Mouse (Mus musculus): ENCODE results near the gene Gm8439. TPM values are rescaled to one million over a fixed set of nuclear protein-coding genes. Genes with fewer than 3 reads are reported as not detected.

The Gm8439 gene
- polyA plus RNA-seq, 1 experiment from 2014 or later, result not detected

- Histone ChIP-seq H3K4me2 (no peak overlapping the region), H3K36me3 (no peaks in the 10 kb centered on the region), H3K27ac (no peak overlapping the region; the same call in 1 of the 2 replicates), H3K4me3 (no peak overlapping the region), H3K4me1 (0 out of 2 replicates have a peak, but pooled peaks cover 8% of the 10 kb centered on the region), H3K27me3 (no peaks in the 10 kb centered on the region), H3K9me3 (no peaks in the 10 kb centered on the region), H3K9ac (no peak overlapping the region)
- ATAC-seq (ENCODE audit: insufficient number of reproducible peaks, insufficient read depth, low FRiP score, low TSS enrichment, low read depth), result no peak
- WGBS, result 45% methylated on average over 8 of the region's 8 CpGs
Observed at GRCm38 (mm10) chr4:120613691-120614329, 25.3 kb downstream of the Gm8439 start.

GRCm38 (mm10) chr4:120614644-120615043 is 26.1 kb downstream of the Gm8439 start:
- no peaks in the 10 kb centered on the region for H3K27me3 ChIP-seq
- WGBS, result 75% methylated on average over 9 of the region's 9 CpGs
- H3K36me3 ChIP-seq, result no peaks in the 10 kb centered on the region
- 0 out of 2 replicates have a peak, but pooled peaks cover 8% of the 10 kb centered on the region for H3K4me1 ChIP-seq
- H3K27ac ChIP-seq, result no peak overlapping the region
- no peak overlapping the region for H3K4me3 ChIP-seq
- no peaks in the 10 kb centered on the region for H3K9me3 ChIP-seq
- no peak for ATAC-seq (ENCODE audit: insufficient number of reproducible peaks, insufficient read depth, low FRiP score, low TSS enrichment, low read depth)
- no peak overlapping the region for H3K4me2 ChIP-seq
- no peak overlapping the region for H3K9ac ChIP-seq

- H3K4me3 ChIP-seq, result no peak overlapping the region
- no peak overlapping the region for H3K9ac ChIP-seq
- 37% methylated on average over 10 of the region's 10 CpGs for WGBS
- no peak overlapping the region for H3K4me2 ChIP-seq
- no peaks in the 10 kb centered on the region for H3K36me3 ChIP-seq
- ATAC-seq (ENCODE audit: insufficient number of reproducible peaks, insufficient read depth, low FRiP score, low TSS enrichment, low read depth), result no peak
- 0 out of 2 replicates have a peak, but pooled peaks cover 8% of the 10 kb centered on the region for H3K4me1 ChIP-seq
- no peak overlapping the region for H3K27ac ChIP-seq
- no peaks in the 10 kb centered on the region for H3K27me3 ChIP-seq
- no peaks in the 10 kb centered on the region for H3K9me3 ChIP-seq
Observed at GRCm38 (mm10) chr4:120615528-120616081, 27.1 kb downstream of the Gm8439 start.

- H3K4me1 ChIP-seq, result 0 out of 2 replicates have a peak, but pooled peaks cover 8% of the 10 kb centered on the region
- WGBS, result 63% methylated on average over 13 of the region's 13 CpGs
- H3K27ac ChIP-seq, result no peak overlapping the region
- no peak overlapping the region for H3K4me2 ChIP-seq
- no peaks in the 10 kb centered on the region for H3K27me3 ChIP-seq
- ATAC-seq (ENCODE audit: insufficient number of reproducible peaks, insufficient read depth, low FRiP score, low TSS enrichment, low read depth), result no peak
- no peak overlapping the region for H3K4me3 ChIP-seq
- no peaks in the 10 kb centered on the region for H3K9me3 ChIP-seq
- no peak overlapping the region for H3K9ac ChIP-seq
- no peaks in the 10 kb centered on the region for H3K36me3 ChIP-seq
Observed at GRCm38 (mm10) chr4:120616199-120617025, 27.9 kb downstream of the Gm8439 start.

GRCm38 (mm10) chr4:120627728-120628127 is 39.2 kb downstream of the Gm8439 start:
- Histone ChIP-seq H3K36me3 (no peaks in the 10 kb centered on the region), H3K27me3 (no peaks in the 10 kb centered on the region), H3K4me3 (no peak overlapping the region), H3K9me3 (no peaks in the 10 kb centered on the region), H3K9ac (no peak overlapping the region), H3K4me1 (no peaks in the 10 kb centered on the region), H3K27ac (no peak overlapping the region), H3K4me2 (no peak overlapping the region)
- WGBS, result 86% methylated on average over 6 of the region's 6 CpGs
- no peak for ATAC-seq (ENCODE audit: insufficient number of reproducible peaks, insufficient read depth, low FRiP score, low TSS enrichment, low read depth)

GRCm38 (mm10) chr4:120630218-120630931 is 41.8 kb downstream of the Gm8439 start:
- Histone ChIP-seq H3K9ac (no peak overlapping the region), H3K4me3 (no peak overlapping the region), H3K36me3 (no peaks in the 10 kb centered on the region), H3K4me2 (no peak overlapping the region), H3K4me1 (no peaks in the 10 kb centered on the region), H3K9me3 (no peaks in the 10 kb centered on the region), H3K27me3 (no peaks in the 10 kb centered on the region), H3K27ac (no peak overlapping the region)
- ATAC-seq (ENCODE audit: insufficient number of reproducible peaks, insufficient read depth, low FRiP score, low TSS enrichment, low read depth), result no peak
- 74% methylated on average over 8 of the region's 8 CpGs for WGBS

GRCm38 (mm10) chr4:120631828-120632227 is 43.3 kb downstream of the Gm8439 start:
- Histone ChIP-seq H3K36me3 (no peaks in the 10 kb centered on the region), H3K4me1 (no peaks in the 10 kb centered on the region), H3K9ac (no peak overlapping the region), H3K4me2 (no peak overlapping the region), H3K9me3 (no peaks in the 10 kb centered on the region), H3K27ac (no peak overlapping the region), H3K4me3 (no peak overlapping the region), H3K27me3 (no peaks in the 10 kb centered on the region)
- WGBS, result 74% methylated on average over 6 of the region's 6 CpGs
- no peak for ATAC-seq (ENCODE audit: insufficient number of reproducible peaks, insufficient read depth, low FRiP score, low TSS enrichment, low read depth)

GRCm38 (mm10) chr4:120635351-120635750 is 46.8 kb downstream of the Gm8439 start:
- no peak overlapping the region for H3K4me3 ChIP-seq
- no peaks in the 10 kb centered on the region for H3K4me1 ChIP-seq
- WGBS, result 67% methylated on average over 2 of the region's 2 CpGs
- H3K4me2 ChIP-seq, result no peak overlapping the region
- ATAC-seq (ENCODE audit: insufficient number of reproducible peaks, insufficient read depth, low FRiP score, low TSS enrichment, low read depth), result no peak
- H3K9me3 ChIP-seq, result peaks cover 4% of the 10 kb centered on the region; the same call in 1 of the 2 replicates
- H3K27me3 ChIP-seq, result no peaks in the 10 kb centered on the region
- no peak overlapping the region for H3K27ac ChIP-seq
- no peaks in the 10 kb centered on the region for H3K36me3 ChIP-seq
- no peak overlapping the region for H3K9ac ChIP-seq

- H3K36me3 ChIP-seq, result no peaks in the 10 kb centered on the region
Observed at GRCm38 (mm10) chr4:120641946-120642345, 53.4 kb downstream of the Gm8439 start.

GRCm38 (mm10) chr4:120643899-120644298 is 55.4 kb downstream of the Gm8439 start:
- H3K4me2 ChIP-seq, result no peak overlapping the region
- peaks cover 17% of the 10 kb centered on the region for H3K27me3 ChIP-seq
- ATAC-seq (ENCODE audit: insufficient number of reproducible peaks, insufficient read depth, low FRiP score, low TSS enrichment, low read depth), result no peak
- no peaks in the 10 kb centered on the region for H3K9me3 ChIP-seq
- H3K27ac ChIP-seq, result no peak overlapping the region
- no peaks in the 10 kb centered on the region for H3K4me1 ChIP-seq
- H3K4me3 ChIP-seq, result no peak overlapping the region
- no peak overlapping the region for H3K9ac ChIP-seq
- WGBS, result 83% methylated on average over 3 of the region's 3 CpGs
- no peaks in the 10 kb centered on the region for H3K36me3 ChIP-seq

More at GRCm38 (mm10) chr4:120641946-120642345, 53.4 kb downstream of the Gm8439 start:
- no peak overlapping the region for H3K9ac ChIP-seq
- ATAC-seq (ENCODE audit: insufficient number of reproducible peaks, insufficient read depth, low FRiP score, low TSS enrichment, low read depth), result no peak
- no peak overlapping the region for H3K4me2 ChIP-seq
- no peak overlapping the region for H3K4me3 ChIP-seq
- no peaks in the 10 kb centered on the region for H3K27me3 ChIP-seq
- H3K27ac ChIP-seq, result no peak overlapping the region
- H3K9me3 ChIP-seq, result peaks cover 4% of the 10 kb centered on the region; the same call in 1 of the 2 replicates
- no peaks in the 10 kb centered on the region for H3K4me1 ChIP-seq
- 87% methylated on average over 6 of the region's 6 CpGs for WGBS

Measured in embryonic facial prominence, embryonic 13.5 days (tissue).